Mouse (Mus musculus): ENCODE results near the gene Eno2. TPM values are rescaled to one million over a fixed set of nuclear protein-coding genes. Genes with fewer than 3 reads are reported as not detected.
"Not testable (repeated sequence)": the region's sequence is repeated elsewhere in the genome, so short reads cannot be mapped to it uniquely, and the experiment has no call there.

The Eno2 gene
- total RNA-seq, 2 experiments from 2014 or later = 1.9 to 3.3 TPM

DNA sequence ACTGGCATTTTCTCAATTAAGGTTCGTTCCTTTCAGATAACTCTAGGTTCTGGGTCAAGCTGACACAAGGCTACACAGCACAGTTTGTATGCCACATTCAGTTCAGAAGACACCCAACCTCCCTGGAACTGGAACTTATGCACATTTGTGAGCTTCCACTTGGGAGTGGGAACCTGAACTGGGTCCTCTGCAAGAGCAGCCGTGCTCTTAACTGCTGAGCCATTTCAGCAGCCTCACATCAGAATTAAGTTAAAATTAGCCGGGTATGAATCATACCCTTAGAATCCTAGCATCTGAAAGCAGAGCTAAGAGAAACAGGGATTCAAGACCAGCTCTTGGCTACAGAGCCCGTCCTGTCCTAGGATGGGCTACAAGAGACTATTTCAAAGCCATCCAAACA lies 37.9 kb upstream of the Eno2 start:
- DNase-seq (ENCODE audit: low spot score) = no peak
- intact Hi-C loops (cut with DNase I) = no loop called here

DNA sequence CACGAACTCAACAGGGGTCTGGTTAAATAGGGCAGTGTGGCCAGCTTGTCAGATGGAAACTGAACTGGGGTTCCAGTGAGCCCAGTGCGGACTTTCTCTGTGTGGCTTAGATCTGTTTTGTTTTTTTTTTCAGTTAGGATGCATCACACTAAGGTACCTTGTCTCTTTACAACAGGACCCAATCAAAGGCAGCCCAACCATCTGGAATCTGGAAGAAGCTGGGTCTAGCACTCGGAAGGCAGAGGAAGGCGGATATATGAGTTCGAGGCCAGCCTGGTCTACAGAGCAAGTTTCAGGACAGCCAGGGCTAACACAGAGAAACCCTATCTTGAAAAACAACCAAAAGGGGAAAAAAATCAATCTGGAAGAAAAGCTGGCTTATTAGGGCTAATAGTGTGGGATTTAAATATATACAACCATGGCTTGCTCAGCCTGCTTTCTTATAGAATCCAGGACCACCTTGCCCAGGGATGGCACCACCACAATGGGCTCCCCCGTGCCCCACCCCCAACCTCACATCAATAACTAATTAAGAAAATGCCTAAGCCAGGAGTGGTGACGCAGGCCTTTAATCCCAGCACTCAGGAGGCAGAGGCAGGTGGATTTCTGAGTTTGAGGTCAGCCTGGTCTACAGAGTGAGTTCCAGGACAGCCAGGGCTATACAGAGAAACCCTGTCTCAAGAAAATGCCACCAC lies 37.1 kb upstream of the Eno2 start:
- DNase-seq (ENCODE audit: low spot score) = no peak
- intact Hi-C loops (cut with DNase I) = no loop called here

DNA sequence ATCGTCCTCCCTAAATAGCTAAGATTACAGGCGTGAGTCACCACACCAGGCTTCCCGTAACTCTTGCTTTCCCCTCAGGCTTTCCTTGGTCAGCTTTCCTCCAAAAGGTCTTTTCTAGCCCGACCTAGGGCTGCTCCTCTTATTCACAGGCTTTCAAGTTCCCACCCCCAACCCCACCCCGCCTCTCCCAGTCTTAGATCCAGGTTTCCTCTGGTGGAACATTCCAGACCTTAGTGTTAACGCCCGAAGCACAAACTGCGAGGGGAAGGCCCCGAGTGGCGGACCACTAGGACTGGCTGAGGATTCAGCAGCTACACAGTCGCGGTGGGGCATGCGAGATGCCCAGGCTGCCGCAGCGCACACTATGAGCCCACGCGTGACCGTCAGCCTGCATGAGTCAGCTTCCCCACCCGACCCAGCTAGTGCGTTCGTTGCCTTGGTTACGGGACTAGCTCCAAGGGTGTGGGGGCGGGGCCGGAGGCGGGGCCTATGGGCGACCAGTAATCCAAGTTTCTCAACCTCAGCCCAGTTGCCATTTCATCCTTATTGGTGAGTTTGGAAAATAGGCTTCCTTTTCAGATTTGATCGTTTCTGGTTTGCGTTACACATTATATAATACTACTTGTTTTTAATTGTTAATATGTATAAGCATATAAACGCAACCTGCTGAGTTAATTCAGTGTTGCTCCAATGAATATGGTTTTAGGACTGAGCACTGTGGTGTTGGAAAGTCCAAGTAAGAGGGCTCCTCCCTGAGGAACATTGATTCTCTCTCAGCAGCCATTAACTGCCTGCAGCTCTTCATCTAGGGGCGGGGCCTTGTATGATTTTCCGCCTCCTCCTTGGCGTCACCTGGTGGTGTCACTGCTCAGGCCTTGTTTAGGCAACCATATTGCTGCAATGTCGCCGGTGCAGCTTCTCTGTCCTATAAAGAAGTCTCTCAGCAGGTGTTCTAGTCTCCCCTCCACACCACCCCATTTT lies 36.2 kb upstream of the Eno2 start:
- DNase-seq (ENCODE audit: low spot score) = peak; percentile 90
- intact Hi-C loops (cut with DNase I) = no loop called here

DNA sequence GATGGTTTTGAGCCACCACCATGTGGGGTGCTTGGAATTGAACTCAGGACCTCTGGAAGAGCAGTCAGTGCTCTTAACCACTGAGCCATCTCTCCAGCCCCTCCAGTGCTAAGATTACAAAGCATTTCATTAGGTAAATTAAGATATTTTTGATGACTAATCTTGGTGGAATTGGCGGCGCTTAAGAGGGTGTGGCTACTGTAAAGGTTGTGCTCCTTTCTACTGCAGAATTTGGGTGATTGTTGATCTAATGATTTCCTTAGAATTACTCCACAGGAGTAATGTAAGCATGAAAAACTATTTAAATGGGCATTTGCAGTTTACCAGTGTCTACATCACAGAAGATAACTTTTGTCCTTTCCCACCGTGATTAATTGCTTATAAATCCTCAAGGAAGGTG lies 34.9 kb upstream of the Eno2 start:
- intact Hi-C loops (cut with DNase I) = no loop called here
- no peak for DNase-seq (ENCODE audit: low spot score)

DNA sequence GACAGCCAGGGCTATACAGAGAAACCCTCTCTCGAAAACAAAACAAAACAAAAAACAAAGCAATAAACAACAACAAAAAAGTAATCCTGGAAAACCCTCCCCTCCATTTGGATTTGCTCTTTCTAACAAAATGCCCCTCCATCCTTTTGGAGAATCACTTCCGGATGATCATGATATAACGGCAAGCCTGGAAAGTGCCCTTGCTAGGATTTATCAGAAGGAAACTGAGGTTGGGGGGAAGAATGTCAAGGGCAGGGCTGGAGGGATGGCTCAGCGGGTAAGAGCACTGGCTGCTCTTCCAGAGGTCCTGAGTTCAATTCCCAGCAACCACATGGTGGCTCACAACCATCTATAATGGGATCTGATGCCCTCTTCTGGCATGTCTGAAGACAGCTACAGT lies 34.2 kb upstream of the Eno2 start:
- DNase-seq (ENCODE audit: low spot score); intact Hi-C loops (cut with DNase I): not testable (repeated sequence)

DNA sequence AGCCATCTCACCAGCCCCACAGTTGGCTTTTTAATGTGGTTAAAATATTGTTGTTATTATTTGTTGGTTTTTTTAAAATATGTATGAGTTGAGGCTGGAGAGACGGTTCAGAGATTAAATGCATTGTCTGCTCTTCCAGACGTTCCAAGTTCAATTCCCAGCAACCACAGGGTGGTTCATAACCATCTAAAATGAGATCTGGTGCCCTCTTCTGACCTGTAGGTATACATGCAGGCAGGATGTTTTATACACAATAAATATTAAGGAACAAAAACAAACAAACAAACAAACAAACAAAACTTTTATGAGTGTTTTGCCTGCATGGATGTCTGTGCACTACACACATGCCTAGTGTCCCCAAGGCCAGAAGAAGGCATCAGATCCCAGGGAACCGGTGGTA lies 33.6 kb upstream of the Eno2 start:
- intact Hi-C loops (cut with DNase I) = no loop called here
- DNase-seq (ENCODE audit: low spot score) = no peak

DNA sequence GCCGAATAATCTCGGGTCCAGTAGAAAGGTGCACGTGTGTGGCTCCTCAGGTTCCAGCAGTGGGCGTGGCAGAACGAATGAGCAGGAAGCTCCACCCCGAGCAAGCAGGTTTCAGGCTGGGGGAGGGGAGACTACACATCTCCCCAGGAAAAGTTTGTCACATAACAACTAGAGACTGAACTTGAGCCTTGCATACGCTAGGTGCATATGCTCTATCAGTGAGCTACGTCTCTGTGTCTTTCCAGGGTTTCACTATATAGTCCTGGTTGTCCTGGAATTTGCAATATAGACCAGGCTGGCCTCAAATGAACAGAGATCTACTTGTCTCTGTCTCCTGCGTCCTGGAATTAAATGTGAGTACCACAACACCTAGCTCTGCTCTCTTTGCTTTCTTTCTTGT lies 32.9 kb upstream of the Eno2 start:
- intact Hi-C loops (cut with DNase I); DNase-seq (ENCODE audit: low spot score): not testable (repeated sequence)

DNA sequence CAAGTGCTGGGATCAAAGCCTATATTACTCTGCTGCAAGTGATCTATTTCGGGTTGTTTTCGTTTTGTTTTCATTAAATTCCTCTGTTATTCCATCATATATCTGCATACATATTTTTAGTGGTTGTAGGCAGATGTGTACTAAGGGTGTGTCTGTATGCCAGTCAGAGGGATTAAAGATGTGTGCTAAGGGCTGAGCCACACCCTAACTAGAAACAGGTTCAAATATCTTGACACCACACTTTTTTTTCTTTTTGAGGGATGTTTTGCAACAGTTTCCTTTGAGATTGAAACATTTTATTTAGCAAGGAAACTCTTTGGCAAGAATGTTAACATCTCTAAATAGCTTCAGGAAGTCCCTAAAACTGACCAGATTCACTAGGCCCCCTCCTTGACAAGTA lies 26.7 kb upstream of the Eno2 start:
- intact Hi-C loops (cut with DNase I) = no loop called here

DNA sequence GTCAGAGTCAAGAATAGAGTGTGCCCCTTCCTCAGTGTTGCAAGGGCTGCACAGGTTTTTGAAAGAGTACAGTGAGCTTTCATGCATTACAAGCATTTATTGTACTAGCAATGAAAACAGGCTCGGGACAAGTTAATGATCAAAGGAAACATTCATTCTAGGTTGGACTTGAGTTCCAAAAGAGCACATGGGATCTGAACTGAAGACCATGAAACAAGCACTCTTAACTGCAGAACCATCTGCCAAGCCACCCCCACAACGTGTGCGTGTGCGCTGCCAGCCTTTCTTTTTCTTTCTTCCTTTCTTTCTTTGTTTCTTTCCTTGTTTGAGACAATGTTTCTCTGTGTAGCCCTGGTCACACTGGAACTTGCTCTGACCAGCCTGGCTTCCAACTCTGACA lies 26.3 kb upstream of the Eno2 start:
- intact Hi-C loops (cut with DNase I) = no loop called here
- DNase-seq (ENCODE audit: low spot score) = no peak

More for the DNA sequence above, 26.7 kb upstream of the Eno2 start:
- DNase-seq (ENCODE audit: low spot score) = no peak

DNA sequence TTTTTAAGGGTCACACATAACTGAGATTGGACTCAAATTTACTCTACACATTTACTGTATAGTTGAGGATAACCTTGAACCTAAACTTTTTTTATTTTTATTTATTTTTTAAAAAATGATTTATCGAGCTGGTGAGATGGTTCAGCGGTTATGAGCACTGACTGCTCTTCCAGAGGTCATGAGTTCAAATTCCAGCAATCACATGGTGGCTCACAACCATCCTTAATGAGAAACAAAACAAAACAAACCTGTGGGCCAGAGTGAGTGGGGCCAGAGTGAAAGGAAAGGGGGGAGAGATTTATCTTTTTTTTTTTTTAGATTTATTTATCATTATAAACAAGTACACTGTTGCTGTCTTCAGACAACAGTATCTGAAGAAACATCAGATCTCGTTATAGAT lies 22.4 kb upstream of the Eno2 start:
- intact Hi-C loops (cut with DNase I) = no loop called here
- DNase-seq (ENCODE audit: low spot score) = no peak

DNA sequence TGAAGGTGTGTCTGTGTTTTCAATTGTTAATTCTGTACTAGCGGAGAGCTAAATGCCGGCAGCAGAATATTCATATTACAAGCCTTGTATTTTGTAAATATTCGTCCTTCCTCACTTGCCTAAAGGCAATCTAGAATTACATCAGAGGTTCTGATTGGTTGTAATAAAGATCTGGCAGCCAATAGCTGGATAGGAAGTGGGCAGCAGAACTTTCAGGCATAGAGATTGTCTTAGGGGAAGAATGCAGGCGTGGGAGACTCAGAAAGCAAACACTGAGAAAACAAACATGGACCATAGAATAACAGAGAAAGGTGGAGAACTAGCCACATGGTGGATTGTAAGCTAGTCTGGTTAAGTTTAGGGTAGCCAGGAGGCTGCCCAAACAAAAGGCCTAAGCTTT lies 20.6 kb upstream of the Eno2 start:
- no peak for DNase-seq (ENCODE audit: low spot score)
- intact Hi-C loops (cut with DNase I) = no loop called here

DNA sequence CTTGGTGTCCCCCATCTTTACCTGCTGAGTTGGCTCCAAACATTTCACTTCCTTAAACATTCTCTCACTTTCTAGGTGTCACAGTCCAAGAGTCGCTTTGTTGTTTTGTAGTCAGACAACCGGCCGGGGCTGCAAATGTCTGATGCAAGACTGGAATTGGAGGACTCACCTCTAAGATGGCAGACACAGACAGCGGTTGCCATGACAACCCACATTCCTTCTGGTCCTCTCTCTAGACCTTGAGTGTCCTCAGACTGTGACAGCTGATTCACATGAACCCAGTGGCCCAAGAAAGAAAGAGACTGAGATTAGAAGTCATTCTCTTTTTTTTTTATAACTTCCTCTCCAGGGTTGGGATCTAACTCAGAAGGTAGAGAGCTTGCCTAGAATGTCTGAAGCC lies 20.0 kb upstream of the Eno2 start:
- intact Hi-C loops (cut with DNase I) = no loop called here
- DNase-seq (ENCODE audit: low spot score) = no peak

DNA sequence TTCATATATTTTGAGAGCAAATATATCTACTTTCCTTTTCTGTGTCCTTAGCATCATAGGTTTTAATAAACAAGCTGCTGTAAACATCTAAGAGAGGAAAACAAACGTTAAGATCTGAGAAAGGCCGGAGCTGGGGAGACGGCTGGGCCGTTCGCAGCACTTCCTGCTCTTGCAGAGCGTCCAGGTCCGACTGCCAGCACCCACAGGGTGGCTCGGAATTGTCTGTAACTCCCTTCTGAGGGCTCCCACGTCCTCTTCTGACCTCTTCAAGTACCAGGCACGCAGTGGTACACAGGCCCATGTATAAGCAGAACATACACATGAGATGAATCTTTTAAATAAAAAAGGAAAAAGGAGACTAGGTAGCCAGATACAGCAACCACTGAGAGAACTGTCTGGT lies 18.2 kb upstream of the Eno2 start:
- intact Hi-C loops (cut with DNase I) = no loop called here

DNA sequence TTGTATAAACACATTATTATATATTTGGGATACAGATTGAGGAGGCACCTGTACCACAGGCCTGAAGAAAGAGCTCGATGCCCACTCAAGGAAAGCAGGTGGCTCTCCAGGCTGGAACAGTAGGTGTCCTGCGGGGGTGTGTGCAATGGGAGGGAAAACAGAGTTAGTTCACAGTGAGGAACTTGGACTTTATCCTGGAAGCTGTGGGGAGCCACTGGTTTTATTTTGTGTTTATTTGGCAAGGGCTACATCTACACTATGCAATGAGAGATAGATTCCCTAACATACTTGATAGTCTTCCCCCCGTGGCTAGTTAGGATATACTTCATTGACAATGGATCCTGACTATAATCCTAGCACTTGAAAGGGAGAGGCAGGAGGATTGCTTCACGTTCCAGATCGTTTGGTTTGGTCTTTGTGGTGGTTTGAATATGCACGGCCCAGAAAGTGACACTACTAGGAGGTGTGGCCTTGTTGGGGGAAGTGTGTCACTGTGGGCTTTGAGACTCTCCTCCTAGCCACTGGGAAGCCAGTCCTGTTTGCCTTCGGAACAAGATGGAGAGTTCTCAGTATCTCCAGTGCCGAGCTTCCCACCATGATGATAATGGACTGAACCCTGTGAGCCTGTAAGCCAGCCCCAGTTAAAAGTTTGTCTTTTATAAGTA lies 17.4 kb upstream of the Eno2 start:
- DNase-seq (ENCODE audit: low spot score) = no peak
- intact Hi-C loops (cut with DNase I) = no loop called here

More for the DNA sequence above, 18.2 kb upstream of the Eno2 start:
- no peak for DNase-seq (ENCODE audit: low spot score)

DNA sequence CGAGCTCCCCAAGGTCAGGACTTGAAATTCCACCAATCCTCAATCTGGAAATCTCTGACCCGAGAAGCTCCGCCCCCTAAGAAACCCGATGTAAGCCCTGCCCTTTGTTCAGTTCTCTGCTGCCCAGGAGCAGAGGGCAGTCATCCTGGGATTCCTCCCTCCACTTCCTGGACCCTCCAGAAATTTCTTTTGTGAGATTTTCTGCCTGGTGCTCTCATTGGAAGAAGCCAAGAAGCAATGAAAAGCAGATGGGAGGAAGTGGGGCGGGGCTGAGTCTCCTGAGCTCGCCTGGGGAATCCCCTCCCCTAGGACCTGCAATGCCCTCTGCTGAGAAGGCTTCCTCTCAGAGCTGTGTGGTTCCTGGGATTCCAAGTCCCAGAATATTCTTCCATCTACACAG lies 13.0 kb upstream of the Eno2 start:
- intact Hi-C loops (cut with DNase I) = no loop called here
- DNase-seq (ENCODE audit: low spot score) = no peak

DNA sequence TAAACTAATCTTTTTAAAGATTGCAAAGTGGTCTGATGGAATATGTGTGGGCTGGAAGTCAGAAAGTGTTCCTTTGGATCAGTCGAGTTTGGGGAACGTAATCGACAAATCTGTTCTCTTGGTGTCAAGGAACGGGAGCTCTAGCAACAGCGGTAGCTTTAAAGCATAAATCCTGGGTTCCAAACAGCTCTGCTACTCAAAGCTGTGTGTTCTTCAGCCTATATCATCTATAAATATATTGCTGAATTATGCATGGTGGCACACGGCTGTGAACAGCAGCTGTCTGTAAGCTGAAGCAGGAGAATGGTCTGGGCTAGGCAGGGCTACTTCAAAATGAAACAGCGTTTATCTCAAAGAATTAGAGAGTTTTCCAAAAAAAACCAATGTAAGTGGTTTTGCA lies 11.4 kb upstream of the Eno2 start:
- intact Hi-C loops (cut with DNase I) = no loop called here
- DNase-seq (ENCODE audit: low spot score) = no peak

DNA sequence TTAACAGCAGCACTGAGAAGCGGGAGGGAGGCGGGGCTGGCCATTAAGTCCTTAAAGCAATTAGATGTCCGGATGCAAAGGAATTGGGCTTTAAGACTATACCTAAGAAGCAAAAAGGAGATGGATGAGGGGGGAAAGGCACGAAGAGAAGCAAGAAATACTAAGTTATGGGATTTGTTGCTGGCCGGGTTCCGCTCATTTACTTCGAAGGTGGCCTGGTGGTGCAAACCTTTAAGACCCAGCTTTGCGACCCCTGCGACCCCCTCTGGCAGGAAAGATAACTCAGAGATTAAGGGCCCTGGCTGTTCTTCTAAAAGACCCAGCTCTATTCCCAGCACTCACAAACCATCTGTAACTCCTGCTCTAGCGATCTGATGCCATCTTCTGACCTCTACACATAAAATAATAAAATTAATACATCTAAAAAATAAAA lies 10.5 kb upstream of the Eno2 start:
- DNase-seq (ENCODE audit: low spot score) = no peak
- intact Hi-C loops (cut with DNase I) = no loop called here

DNA sequence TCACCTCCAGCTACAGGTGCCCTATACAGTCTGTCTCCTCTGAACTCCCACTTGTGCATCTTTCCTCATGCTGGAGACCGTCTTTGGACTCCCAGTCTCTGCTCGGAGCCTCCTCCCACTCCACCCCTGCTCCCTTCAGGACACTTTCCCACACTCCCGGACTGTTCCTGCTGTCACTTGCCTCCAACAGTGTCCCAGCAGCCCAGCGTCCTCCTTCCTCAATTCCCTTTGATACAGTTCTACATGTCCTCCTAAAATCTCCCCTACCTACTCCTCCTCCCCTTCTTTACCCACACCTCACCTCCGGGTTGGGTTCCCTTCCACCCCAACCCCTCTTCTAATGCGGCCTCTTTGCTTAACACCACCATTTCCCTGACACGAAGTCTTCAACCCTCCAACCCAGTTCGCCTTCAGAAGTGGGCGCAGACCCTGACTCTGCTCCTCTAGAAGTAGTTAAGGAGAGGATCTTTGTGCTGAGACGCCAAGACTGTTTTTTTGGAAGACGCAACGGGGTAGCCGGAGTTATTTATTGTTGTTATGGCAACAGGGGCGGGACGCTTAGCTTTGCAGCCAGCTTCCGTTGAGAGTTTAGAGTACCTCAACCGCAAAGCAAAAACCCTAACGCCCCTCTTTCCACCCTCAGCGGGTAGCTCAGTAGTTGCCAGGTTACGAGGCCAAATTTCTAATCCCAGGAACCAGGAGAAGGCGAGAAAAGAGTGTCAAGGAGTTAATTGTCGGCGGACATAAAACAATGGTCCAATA lies 9.9 kb upstream of the Eno2 start, which contains the start of gene Lrrc23:
Gene Lrrc23 (minus strand): TSS at position 506 of the 762 bp plus-strand sequence.
- DNase-seq (ENCODE audit: low spot score) = no peak
- intact Hi-C loops (cut with DNase I) = no loop called here

DNA sequence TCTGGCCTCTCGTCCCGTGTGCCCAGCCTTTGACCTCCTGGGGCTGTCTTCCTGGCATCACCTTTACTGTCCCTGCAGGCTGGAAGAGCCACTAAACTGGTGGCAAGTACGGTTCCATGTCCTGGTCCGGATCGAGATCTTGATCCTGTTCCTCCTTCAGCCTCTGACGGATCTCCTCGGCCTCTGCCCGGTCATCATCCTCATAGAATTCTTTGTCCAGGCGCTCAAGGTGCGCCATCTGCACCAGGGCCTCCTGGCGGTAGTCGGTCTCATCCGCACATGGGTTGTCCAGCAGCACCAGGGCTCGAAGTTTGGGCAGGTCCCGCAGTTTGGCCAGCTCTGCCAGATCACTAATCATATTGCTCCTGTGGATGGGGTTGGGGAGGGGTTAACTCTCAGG lies 1.0 kb upstream of the Eno2 start:
- intact Hi-C loops (cut with DNase I) = no loop called here
- DNase-seq (ENCODE audit: low spot score) = no peak

DNA sequence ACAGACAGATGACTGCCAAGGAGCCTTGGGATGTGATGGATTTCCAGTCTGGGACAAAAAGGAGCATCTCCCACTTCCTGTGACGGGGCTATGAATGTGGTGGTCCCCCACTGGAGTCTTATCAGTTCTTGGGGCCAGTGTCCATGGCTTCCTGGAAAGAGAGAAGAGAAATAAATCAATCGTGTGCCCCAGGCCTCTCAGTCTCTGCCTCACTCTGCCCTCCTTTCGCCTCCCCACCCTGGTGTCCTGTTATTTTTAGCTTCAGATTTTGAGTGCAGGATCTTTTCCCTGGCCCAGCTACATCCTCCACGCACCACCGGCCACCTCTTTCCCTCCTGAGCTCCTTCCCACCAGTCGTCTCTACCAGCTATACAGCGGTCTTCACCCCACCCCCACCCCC lies 540 bp upstream of the Eno2 start:
- DNase-seq (ENCODE audit: low spot score) = no peak
- intact Hi-C loops (cut with DNase I) = no loop called here

All from heart, postnatal 25 days (tissue).